Mouse (Mus musculus) ES-E14 (cell line): ENCODE measurements around the gene Kcnab3.

Experiments used
- CHD2 ChIP-seq: IDR thresholded peaks from 2 replicates; pipeline ENCODE4 v1.6.1; 2014; ENCODE audit warnings: mild to moderate bottlenecking, low read depth, low read length, inconsistent platforms
- ZC3H11A ChIP-seq: IDR thresholded peaks from 2 replicates; pipeline ENCODE4 v1.6.1; 2012; ENCODE audit warnings: low read depth, mild to moderate bottlenecking, inconsistent platforms, low read length, borderline replicate concordance
- ZNF384 ChIP-seq: IDR thresholded peaks from 2 replicates; pipeline ENCODE4 v1.6.1; 2012; ENCODE audit warnings: low read depth, low read length, inconsistent platforms

GRCm38 (mm10) chr11:69367616-69368355 lies 41.7 kb downstream of the Kcnab3 start:
- TF ChIP-seq ZC3H11A (no peak), ZNF384 (no peak), CHD2 (no peak)
